Mouse (Mus musculus): ENCODE data around the gene Mier1.
A peak's percentile ranks its signal among the peaks of the same experiment; 100 is the strongest.

Gene Mier1

GRCm38 (mm10) chr4:103171256-103171655 is 57.1 kb downstream of the Mier1 start:
- DNase-seq, result no peak

- DNase-seq, result no peak
Measured at GRCm38 (mm10) chr4:103173507-103173906, 59.3 kb downstream of the Mier1 start.

GRCm38 (mm10) chr4:103174001-103174400 is 59.8 kb downstream of the Mier1 start:
- no peak for DNase-seq

- no peak for DNase-seq
Measured at GRCm38 (mm10) chr4:103177681-103178080, 63.5 kb downstream of the Mier1 start.

- DNase-seq, result peak; percentile 38
Measured at GRCm38 (mm10) chr4:103178635-103179318, 64.6 kb downstream of the Mier1 start.

- DNase-seq, result no peak
Measured at GRCm38 (mm10) chr4:103179581-103179980, 65.4 kb downstream of the Mier1 start.

- DNase-seq, result no peak
Measured at GRCm38 (mm10) chr4:103180300-103180888, 66.2 kb downstream of the Mier1 start.

- no peak for DNase-seq
Measured at GRCm38 (mm10) chr4:103188786-103189640, 74.8 kb downstream of the Mier1 start.

- DNase-seq, result no peak
Measured at GRCm38 (mm10) chr4:103192421-103192820, 78.2 kb downstream of the Mier1 start.

- no peak for DNase-seq
Measured at GRCm38 (mm10) chr4:103197401-103197800, 83.2 kb downstream of the Mier1 start.

GRCm38 (mm10) chr4:103199086-103199485 is 84.9 kb downstream of the Mier1 start:
- DNase-seq, result no peak

GRCm38 (mm10) chr4:103200046-103200445 is 85.9 kb downstream of the Mier1 start:
- DNase-seq, result no peak

- DNase-seq, result no peak
Measured at GRCm38 (mm10) chr4:103203646-103204045, 89.5 kb downstream of the Mier1 start.

GRCm38 (mm10) chr4:103208553-103208952 is 94.4 kb downstream of the Mier1 start:
- DNase-seq, result no peak

GRCm38 (mm10) chr4:103213859-103214497 is 99.8 kb downstream of the Mier1 start:
- no peak for DNase-seq

- DNase-seq, result peak; percentile 68
Measured at GRCm38 (mm10) chr4:103214498-103214924, 100.3 kb downstream of the Mier1 start.
